Mouse (Mus musculus) heart, embryonic 14.5 days (tissue): ENCODE results near the gene Clock. TPM values are rescaled to one million over a fixed set of nuclear protein-coding genes. Genes with fewer than 3 reads are reported as not detected.
A peak's percentile ranks its signal among the peaks of the same experiment; 100 is the strongest.

Experiments
- ATAC-seq: fragments of 200-750 bp; cut with Nextera tagmentation; 2 replicates; pipeline ENCODE4 v1.8.0; 2017; ENCODE audit warnings: low read depth, moderate TSS enrichment; ENCODE audit not compliant: insufficient number of reproducible peaks, insufficient read depth, low FRiP score
- H3K27ac ChIP-seq, 2 experiments: fragments of 200-500 bp in 1 of 2; fragments of 300-500 bp in 1 of 2; sonication (generic) in 1 of 2; replicated peaks in 1 of 2; 2 replicates each; pipeline ENCODE4 v1.5.1; 2012 to 2014; ENCODE audit warnings: low read depth in 2 of 2, low read length in 2 of 2, control low read depth in 1 of 2, mild to moderate bottlenecking in 1 of 2, mixed read lengths in 1 of 2; ENCODE audit not compliant: control insufficient read depth in 1 of 2, insufficient read depth in 1 of 2
- H3K27me3 ChIP-seq: fragments of 300-500 bp; sonication (generic); 2 replicates; pipeline ENCODE4 v1.6.1; 2014; ENCODE audit warnings: mild to moderate bottlenecking, low read length, control low read depth; ENCODE audit not compliant: control insufficient read depth, insufficient read depth
- H3K36me3 ChIP-seq: fragments of 300-500 bp; sonication (generic); 2 replicates; pipeline ENCODE4 v1.6.1; 2014; ENCODE audit warnings: mild to moderate bottlenecking, control low read depth, low read length, mixed read lengths; ENCODE audit not compliant: control insufficient read depth, insufficient read depth
- H3K4me1 ChIP-seq, 2 experiments: fragments of 200-500 bp in 1 of 2; fragments of 300-500 bp in 1 of 2; sonication (generic) in 1 of 2; 2 replicates each; pipeline ENCODE4 v1.6.1; 2012 to 2014; ENCODE audit warnings: low read length in 2 of 2, control low read depth in 1 of 2, mixed read lengths in 1 of 2; ENCODE audit not compliant: control insufficient read depth in 2 of 2, insufficient read depth in 2 of 2
- H3K4me2 ChIP-seq: fragments of 300-500 bp; sonication (generic); 2 replicates; pipeline ENCODE4 v1.6.1; 2014; ENCODE audit warnings: mild to moderate bottlenecking, low read length
- H3K4me3 ChIP-seq, 2 experiments: fragments of 200-500 bp in 1 of 2; fragments of 300-500 bp in 1 of 2; sonication (generic) in 1 of 2; 2 replicates each; pipeline ENCODE4 v1.5.1; 2012 to 2014; ENCODE audit warnings: low read length in 2 of 2, mild to moderate bottlenecking in 2 of 2, control low read depth in 1 of 2, low read depth in 1 of 2, moderate library complexity in 1 of 2; ENCODE audit not compliant: control insufficient read depth in 1 of 2, insufficient read depth in 1 of 2
- H3K9ac ChIP-seq: fragments of 300-500 bp; sonication (generic); 2 replicates; pipeline ENCODE4 v1.6.1; 2014; ENCODE audit warnings: mild to moderate bottlenecking, low read length
- H3K9me3 ChIP-seq: fragments of 300-500 bp; sonication (generic); 2 replicates; pipeline ENCODE4 v1.6.1; 2016; ENCODE audit warnings: low read length, control low read depth; ENCODE audit not compliant: control insufficient read depth
- WGBS: fragments of 180-500 bp; shearing (Covaris S2); extraction: QIAGEN DNeasy Blood & Tissue Kit; methylation state at CpG from one replicate; pipeline ENCODE4 v1.1.7; 2014; 5-methylcytosine and 5-hydroxymethylcytosine counted together
- polyA plus RNA-seq: library from polyadenylated mRNA; unstranded; fragments of >200 nt; fragmentation: Nextera tagmentation; extraction: Ambion mirVana; gene quantifications from 2 replicates; pipeline ENCODE4 v1.2.1, GENCODE M21; 2014

The Clock gene
- polyA plus RNA-seq, 1 experiment from 2014 or later: 15.1 TPM

DNA sequence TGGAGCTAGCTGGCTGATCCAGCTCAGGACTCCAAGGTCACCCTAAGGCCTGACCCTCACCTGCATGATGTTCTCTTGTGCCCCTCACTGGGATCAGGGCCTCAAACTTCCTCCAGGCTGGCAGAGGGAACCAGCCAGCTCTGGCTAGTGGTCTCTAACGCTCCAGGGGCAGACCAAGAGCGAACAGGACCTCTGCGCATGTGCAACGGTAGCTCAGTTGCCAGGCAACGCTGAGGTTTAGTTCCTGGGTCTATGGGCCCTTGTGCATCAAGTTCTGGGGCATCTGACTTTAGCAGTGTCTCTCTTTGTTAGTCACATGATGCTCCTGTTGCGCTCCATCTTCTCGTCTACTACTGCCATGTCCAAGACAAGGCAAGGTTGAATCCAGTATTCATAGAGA lies 26.4 kb upstream of the Clock start, which contains the start of gene Pdcl2:
TSS of gene Pdcl2 (minus strand) at position 204 of the 400 bp plus-strand sequence.
- no peaks in the 10 kb centered on the region for H3K4me1 ChIP-seq
- H3K36me3 ChIP-seq: no peaks in the 10 kb centered on the region
- no peak within 1 kb of the TSS for H3K9ac ChIP-seq
- WGBS: 87% methylated on average over 7 of the region's 7 CpGs
- no peak within 1 kb of the TSS for H3K4me3 ChIP-seq
- no peak within 1 kb of the TSS for H3K27ac ChIP-seq
- H3K4me2 ChIP-seq: no peak within 1 kb of the TSS
- H3K9me3 ChIP-seq: no peaks in the 10 kb centered on the region
- H3K27me3 ChIP-seq: no peaks in the 10 kb centered on the region
- no peak for ATAC-seq

DNA sequence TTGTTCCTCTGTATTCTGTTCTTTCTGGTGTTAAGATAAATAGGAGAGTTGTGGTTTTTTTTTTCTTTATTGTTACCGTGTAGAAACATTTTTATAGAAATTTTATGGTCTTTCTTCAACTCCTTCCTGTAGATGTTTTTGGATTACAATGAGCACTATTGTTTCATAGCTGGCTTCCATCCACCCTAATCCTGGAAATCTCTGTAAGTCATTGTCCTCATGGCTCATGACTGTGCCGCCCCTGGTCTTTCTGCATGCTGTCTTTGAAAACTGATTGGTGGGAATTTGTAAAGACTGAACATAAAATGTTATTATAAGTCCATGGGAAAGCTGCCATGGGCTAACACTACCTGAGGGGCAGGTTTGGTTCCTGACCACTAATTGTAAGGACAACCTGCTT lies 22.7 kb upstream of the Clock start:
- no peak for ATAC-seq
- H3K4me1 ChIP-seq: no peaks in the 10 kb centered on the region
- 65% methylated on average over 2 of the region's 2 CpGs for WGBS
- H3K36me3 ChIP-seq: no peaks in the 10 kb centered on the region
- no peak overlapping the region for H3K4me3 ChIP-seq
- H3K9me3 ChIP-seq: no peaks in the 10 kb centered on the region
- no peaks in the 10 kb centered on the region for H3K27me3 ChIP-seq
- no peak overlapping the region for H3K4me2 ChIP-seq
- H3K9ac ChIP-seq: no peak overlapping the region
- H3K27ac ChIP-seq: no peak overlapping the region

DNA sequence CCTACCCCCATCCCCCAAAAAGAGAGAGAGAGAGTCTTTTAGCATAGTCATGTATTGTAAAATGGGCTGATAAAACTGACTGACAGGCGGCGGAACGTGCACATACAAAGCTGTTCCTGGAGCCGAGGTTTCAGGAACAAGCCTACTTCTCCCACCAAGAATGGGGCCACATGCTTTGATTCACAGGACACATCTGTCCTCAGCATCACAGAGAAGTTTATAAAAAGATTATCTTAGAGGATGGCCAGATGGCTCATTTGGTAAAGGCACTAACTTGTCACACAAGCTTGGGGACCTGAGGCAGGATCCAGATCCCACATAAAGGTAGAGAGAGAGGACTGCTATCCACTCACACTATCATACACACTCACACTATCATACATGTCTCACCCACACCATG lies 20.5 kb upstream of the Clock start:
- no peak overlapping the region for H3K9ac ChIP-seq
- H3K27me3 ChIP-seq: no peaks in the 10 kb centered on the region
- no peak for ATAC-seq
- H3K4me1 ChIP-seq: no peaks in the 10 kb centered on the region
- H3K36me3 ChIP-seq: no peaks in the 10 kb centered on the region
- WGBS: 85% methylated on average over 4 of the region's 4 CpGs
- no peak overlapping the region for H3K27ac ChIP-seq
- no peaks in the 10 kb centered on the region for H3K9me3 ChIP-seq
- H3K4me3 ChIP-seq: no peak overlapping the region
- no peak overlapping the region for H3K4me2 ChIP-seq

DNA sequence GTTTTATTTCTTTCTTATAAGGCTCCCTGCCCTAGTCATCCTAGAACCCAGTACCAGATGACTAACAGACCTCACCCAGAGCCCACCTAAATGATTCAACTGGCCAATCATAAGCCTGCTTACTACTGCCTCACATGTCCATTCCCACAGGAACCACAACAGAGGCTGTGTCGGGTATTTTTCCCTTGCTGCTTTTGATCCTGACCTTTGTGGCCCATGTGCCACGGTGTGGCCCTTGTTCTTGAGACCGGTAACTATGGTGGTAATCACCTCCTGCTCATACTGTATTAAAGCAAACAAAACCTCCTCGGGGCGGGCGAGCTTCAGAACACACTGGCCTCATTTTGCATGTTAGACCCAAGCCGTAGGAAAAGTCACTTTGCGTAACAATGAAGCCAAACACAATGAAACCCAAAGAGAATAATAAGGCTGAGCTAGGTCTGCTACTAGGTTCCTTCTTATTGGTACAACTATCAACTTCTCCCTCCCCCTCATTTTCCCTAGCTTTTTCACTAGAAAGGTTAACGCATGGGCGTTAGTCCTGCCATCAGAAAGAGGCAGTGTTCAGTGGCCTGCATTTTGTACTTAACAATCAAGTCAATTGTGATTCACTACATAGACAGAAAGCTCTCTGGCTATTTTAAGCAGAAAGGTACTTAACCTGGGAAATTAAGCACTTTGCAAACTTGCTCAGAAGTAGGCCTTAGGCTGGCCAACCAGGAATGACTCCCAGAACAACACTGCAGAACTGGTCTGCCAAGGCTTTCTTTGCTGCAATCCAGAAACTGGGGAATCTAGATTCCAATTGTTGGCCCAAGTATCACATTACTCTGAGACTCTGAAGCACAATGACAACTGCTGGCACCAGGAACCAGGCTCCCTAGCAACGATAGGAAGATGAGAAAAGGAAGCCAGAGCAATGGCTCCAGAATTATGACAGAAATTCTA lies 16.9 kb upstream of the Clock start:
- no peak for ATAC-seq
- Histone ChIP-seq H3K9ac (no peak overlapping the region), H3K4me2 (no peak overlapping the region), H3K27ac (no peak overlapping the region), H3K27me3 (no peaks in the 10 kb centered on the region), H3K4me1 (no peaks in the 10 kb centered on the region), H3K36me3 (no peaks in the 10 kb centered on the region), H3K9me3 (no peaks in the 10 kb centered on the region), H3K4me3 (no peak overlapping the region)
- WGBS: 69% methylated on average over 11 of the region's 11 CpGs

DNA sequence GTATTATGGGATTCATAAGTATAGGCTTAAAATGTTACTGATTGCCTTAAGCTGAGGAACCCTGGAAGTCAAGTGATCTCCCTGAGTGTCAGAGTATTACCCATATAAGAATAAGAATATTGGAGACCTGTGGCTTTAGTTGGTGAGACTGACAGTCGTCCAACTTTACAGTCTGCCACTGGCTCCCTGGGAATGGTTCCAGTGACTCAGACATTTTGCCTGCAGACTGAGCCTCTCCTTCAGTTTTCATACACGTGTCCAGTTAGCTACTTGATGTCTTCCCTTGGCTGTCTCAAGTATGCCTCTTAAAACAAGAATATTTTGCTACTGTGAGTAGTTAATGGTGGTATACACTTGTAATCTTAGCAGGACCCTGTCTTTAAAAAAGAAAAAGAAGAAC lies 3.6 kb upstream of the Clock start:
- ATAC-seq: no peak
- no peak overlapping the region for H3K9ac ChIP-seq
- H3K4me3 ChIP-seq: no peak overlapping the region
- no peaks in the 10 kb centered on the region for H3K9me3 ChIP-seq
- no peaks in the 10 kb centered on the region for H3K36me3 ChIP-seq
- no peak overlapping the region for H3K4me2 ChIP-seq
- H3K27me3 ChIP-seq: no peaks in the 10 kb centered on the region
- no peak overlapping the region for H3K27ac ChIP-seq
- peaks cover 2 to 6% of the 10 kb centered on the region in 2 experiments; a peak in 2 of 4 replicates for H3K4me1 ChIP-seq
- WGBS: 61% methylated on average over 2 of the region's 2 CpGs

DNA sequence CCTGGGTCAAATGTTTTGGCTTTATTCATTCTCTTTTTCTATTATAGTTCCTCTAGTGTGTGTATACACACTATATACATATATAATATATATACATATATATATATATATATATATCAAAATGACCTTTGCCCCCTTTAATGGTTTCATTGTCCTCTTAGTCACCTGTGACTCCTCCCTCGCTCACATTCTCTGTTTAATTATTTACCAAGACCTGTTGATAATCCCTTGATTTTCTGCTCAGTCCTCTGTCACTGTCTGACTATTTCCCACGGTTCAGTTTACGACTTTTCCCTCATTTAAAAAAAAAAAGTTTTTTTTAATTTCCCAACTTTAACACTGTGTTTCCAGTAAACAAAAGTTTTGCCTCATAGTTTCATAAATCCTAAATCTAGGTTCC lies 1.7 kb upstream of the Clock start:
- Histone ChIP-seq H3K4me3 (no peak overlapping the region), H3K27ac (no peak overlapping the region), H3K36me3 (no peaks in the 10 kb centered on the region), H3K27me3 (no peaks in the 10 kb centered on the region), H3K9ac (no peak overlapping the region), H3K9me3 (no peaks in the 10 kb centered on the region), H3K4me2 (no peak overlapping the region), H3K4me1 (peaks cover 2 to 17% of the 10 kb centered on the region in 2 experiments; a peak in 2 of 4 replicates)
- 80% methylated on average over 3 of the region's 3 CpGs for WGBS
- ATAC-seq: no peak

DNA sequence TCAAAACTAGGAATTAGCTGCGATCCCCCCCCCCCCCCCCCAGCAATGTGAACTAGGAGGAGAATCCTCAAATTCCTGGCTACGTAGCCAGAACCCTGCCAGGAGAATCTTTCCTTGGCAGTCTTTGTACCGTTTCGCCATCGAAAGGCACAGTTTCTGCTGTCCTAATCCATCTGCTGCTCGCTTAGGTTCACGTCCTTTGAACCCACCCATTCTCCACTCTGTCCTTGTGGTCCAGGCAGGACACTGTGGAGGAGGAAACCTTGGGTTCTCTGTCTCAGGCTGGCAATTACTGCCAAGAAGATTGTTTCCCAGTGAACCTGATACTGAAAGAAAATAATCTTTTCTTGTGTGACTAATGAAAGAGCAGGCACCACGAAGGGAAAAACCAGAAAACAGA lies 1.0 kb upstream of the Clock start:
- no peak overlapping the region for H3K27ac ChIP-seq
- no peaks in the 10 kb centered on the region for H3K27me3 ChIP-seq
- H3K4me3 ChIP-seq: peak overlapping the region; percentile 13 to 99; a peak in 2 of 4 replicates
- peak overlapping the region; percentile 97 for H3K9ac ChIP-seq
- 9% methylated on average over 8 of the region's 8 CpGs for WGBS
- no peaks in the 10 kb centered on the region for H3K9me3 ChIP-seq
- H3K4me2 ChIP-seq: peak overlapping the region; percentile 88
- peaks cover 2 to 17% of the 10 kb centered on the region in 2 experiments; a peak in 2 of 4 replicates for H3K4me1 ChIP-seq
- peaks cover 3% of the 10 kb centered on the region; the same call in 1 of the 2 replicates for H3K36me3 ChIP-seq
- ATAC-seq: no peak
